In the genomic region with DNA sequence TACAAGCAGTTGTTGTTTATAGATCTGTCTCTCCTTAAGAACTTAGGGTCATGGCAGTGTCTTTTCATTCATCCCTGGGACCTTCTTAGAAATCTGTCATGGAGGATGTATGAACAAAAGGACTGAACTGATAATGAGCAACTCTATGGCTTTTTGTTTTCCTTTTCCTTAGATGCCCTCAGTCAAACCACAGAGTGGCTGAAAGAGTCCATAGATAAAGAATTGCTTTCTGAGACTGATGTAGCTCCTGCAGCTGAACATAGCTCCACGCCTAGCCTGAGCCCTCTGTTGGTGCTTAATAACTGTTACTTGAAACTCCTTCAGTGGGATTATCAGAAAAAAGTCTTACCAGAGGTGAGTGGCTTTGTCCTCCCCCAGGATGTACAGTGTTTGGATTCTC, we compare ENCODE assay signal across 22 mouse cellular contexts. TPM values are rescaled to one million over a fixed set of nuclear protein-coding genes. Genes with fewer than 3 reads are reported as not detected.
DNase-seq lines count a peak whose midpoint lies in the region; ATAC-seq and TF ChIP-seq lines count a peak whose summit lies in the region.
"Had no signal": no experiment of that assay in that cellular context is flagged by ENCODE, and none has a peak within 500 bp of the region (broad histone marks: within the 10 kb centered on the region; RNA-seq: fewer than 3 reads in every experiment).

No protein-coding gene starts in this region.

- no peak overlapping the region for H3K4me3 ChIP-seq in MEL (ENCODE audit: control insufficient read depth in 1 of 2, insufficient read depth in 1 of 2, low read depth in 2 of 2, low read length in 2 of 2)
- H3K4me3 ChIP-seq in cerebellum, adult 2 months (replicated peaks; ENCODE audit: insufficient read depth, low read depth, low read length), result no peak overlapping the region
- H3K4me3 ChIP-seq in hindbrain, embryonic 12.5 days, result no peak overlapping the region
- H3K4me3 ChIP-seq: embryonic facial prominence, embryonic 13.5 days; embryonic facial prominence, embryonic 15.5 days; erythroblast, embryonic 14.5 days; forebrain, embryonic 10.5 days; forebrain, embryonic 12.5 days had no signal

- TF ChIP-seq POLR2A in MEL (IDR thresholded peaks at IDR 0.05; ENCODE audit: control insufficient read depth in 1 of 2, insufficient read depth in 1 of 2, low read depth in 1 of 2, low read length in 2 of 2, poor library complexity in 1 of 2), result no peak
- no peak for TF ChIP-seq POLR2A in cerebellum, adult 2 months (IDR thresholded peaks at IDR 0.05; ENCODE audit: borderline replicate concordance, insufficient read depth, low read length)

- 0 out of 4 replicates have a peak, but pooled peaks cover 0 to 2% of the 10 kb centered on the region in 2 experiments for H3K36me3 ChIP-seq in MEL (ENCODE audit: control insufficient read depth in 1 of 2, insufficient read depth in 2 of 2, low read length in 2 of 2)
- peaks cover 4% of the 10 kb centered on the region; the same call in 1 of the 2 replicates for H3K36me3 ChIP-seq in hindbrain, embryonic 12.5 days
- H3K36me3 ChIP-seq: forebrain, embryonic 10.5 days; forebrain, embryonic 12.5 days had no signal

- no peaks in the 10 kb centered on the region; a peak in 1 of 4 replicates for H3K4me1 ChIP-seq in MEL (ENCODE audit: control insufficient read depth in 1 of 2, insufficient read depth in 2 of 2, low read length in 2 of 2)
- H3K4me1 ChIP-seq in cerebellum, adult 2 months (ENCODE audit: control insufficient read depth, insufficient read depth, low read length), result no peaks in the 10 kb centered on the region
- H3K4me1 ChIP-seq in hindbrain, embryonic 12.5 days, result no peaks in the 10 kb centered on the region
- H3K4me1 ChIP-seq: embryonic facial prominence, embryonic 13.5 days; embryonic facial prominence, embryonic 15.5 days; forebrain, embryonic 10.5 days; forebrain, embryonic 12.5 days had no signal

- DNase-seq in MEL (ENCODE audit: low read depth, low spot score) (peak; percentile 58), MEL-GATA-1-ER (ENCODE audit: extremely low read depth, low read depth) (peak; percentile 60)
- DNase-seq in cerebellum, adult 2 months, result no peak
- DNase-seq in kidney, adult 9 months, result no peak
- DNase-seq: adrenal gland, adult 8-10 months; adrenal gland, postnatal 14 days; adrenal gland, postnatal 36 days; cerebellum, adult 11-12 months; cerebellum, adult 8-10 months; cerebellum, adult 9-11 months; cerebellum, postnatal 14 days; cerebellum, postnatal 36 days; embryo, embryonic 11 days had no signal

- H3K27ac ChIP-seq in MEL (ENCODE audit: control insufficient read depth, low read depth, low read length), result no peak overlapping the region
- H3K27ac ChIP-seq in cerebellum, adult 2 months (ENCODE audit: insufficient read depth, low read length), result no peak overlapping the region
- H3K27ac ChIP-seq in hindbrain, embryonic 12.5 days, result no peak overlapping the region
- H3K27ac ChIP-seq: embryonic facial prominence, embryonic 13.5 days; embryonic facial prominence, embryonic 15.5 days; forebrain, embryonic 10.5 days; forebrain, embryonic 12.5 days had no signal

- no peak for TF ChIP-seq CTCF in MEL (IDR thresholded peaks at IDR 0.05 in 2 of 3, conservative IDR thresholded peaks at IDR 0.05 in 1 of 3; ENCODE audit: control insufficient read depth in 1 of 3, insufficient read depth in 1 of 3, low read depth in 2 of 3, low read length in 3 of 3, poor library complexity in 1 of 3, severe bottlenecking in 1 of 3)
- no peak for TF ChIP-seq CTCF in cerebellum, adult 2 months (IDR thresholded peaks at IDR 0.05; ENCODE audit: borderline replicate concordance, insufficient read depth, low read depth, low read length)

- no peaks in the 10 kb centered on the region for H3K79me2 ChIP-seq in MEL (ENCODE audit: control insufficient read depth, insufficient read depth, low read length, poor library complexity)

- H3K9ac ChIP-seq in MEL (ENCODE audit: control insufficient read depth, low read depth, low read length, poor library complexity, severe bottlenecking), result no peak overlapping the region
- H3K9ac ChIP-seq in hindbrain, embryonic 12.5 days, result no peak overlapping the region
- H3K9ac ChIP-seq: embryonic facial prominence, embryonic 13.5 days; embryonic facial prominence, embryonic 15.5 days; forebrain, embryonic 12.5 days had no signal

- no peak for TF ChIP-seq RAD21 in MEL (IDR thresholded peaks at IDR 0.05; ENCODE audit: low read depth, low read length)

- 82% methylated on average over 1 of the region's 1 CpGs for WGBS in cerebellum, adult 2 months
- 53% methylated on average over 1 of the region's 1 CpGs for WGBS in hindbrain, embryonic 12.5 days

- H3K9me3 ChIP-seq in MEL (replicated peaks; ENCODE audit: insufficient read depth, low read length), result no peaks in the 10 kb centered on the region
- no peaks in the 10 kb centered on the region for H3K9me3 ChIP-seq in hindbrain, embryonic 12.5 days (replicated peaks)
- H3K9me3 ChIP-seq: embryonic facial prominence, embryonic 15.5 days; forebrain, embryonic 10.5 days; forebrain, embryonic 12.5 days had no signal

- no peak overlapping the region for H3K4me2 ChIP-seq in hindbrain, embryonic 12.5 days (replicated peaks)
- H3K4me2 ChIP-seq: embryonic facial prominence, embryonic 13.5 days; embryonic facial prominence, embryonic 15.5 days; forebrain, embryonic 12.5 days had no signal

- TF ChIP-seq EP300 in MEL (IDR thresholded peaks at IDR 0.05; ENCODE audit: low read depth in 1 of 2, low read length in 2 of 2), result peak; percentile 56 to 73; a peak in 3 of 4 replicates

- peak; percentile 75 for ATAC-seq in megakaryocyte progenitor cell, adult 5-6 weeks (replicated peaks; ENCODE audit: poor library complexity)
- no peak for ATAC-seq in hindbrain, embryonic 12.5 days (ENCODE audit: low FRiP score)
- ATAC-seq: forebrain, embryonic 14.5 days; forebrain, embryonic 16.5 days had no signal

- H3K27me3 ChIP-seq in MEL (ENCODE audit: control insufficient read depth in 1 of 2, insufficient read depth in 2 of 2, low read length in 2 of 2), result no peaks in the 10 kb centered on the region
- no peaks in the 10 kb centered on the region for H3K27me3 ChIP-seq in cerebellum, adult 2 months (ENCODE audit: control insufficient read depth, insufficient read depth, low read length)
- H3K27me3 ChIP-seq in hindbrain, embryonic 12.5 days, result no peaks in the 10 kb centered on the region
- H3K27me3 ChIP-seq: embryonic facial prominence, embryonic 13.5 days; embryonic facial prominence, embryonic 15.5 days had no signal

TF ChIP-seq in MEL, 35 proteins besides CTCF, POLR2A, EP300 and RAD21:
- TF ChIP-seq TAL1 (IDR thresholded peaks at IDR 0.05; ENCODE audit: low read length) (peak; percentile 52), MYC (IDR thresholded peaks at IDR 0.05; ENCODE audit: low read depth, low read length) (no peak), RCOR1 (IDR thresholded peaks at IDR 0.05; ENCODE audit: low read depth, low read length) (peak; percentile 72), E2F4 (IDR thresholded peaks at IDR 0.05; ENCODE audit: borderline replicate concordance, low read depth, low read length) (no peak), CHD2 (IDR thresholded peaks at IDR 0.05; ENCODE audit: low read length) (no peak), ETS1 (IDR thresholded peaks at IDR 0.05; ENCODE audit: low read depth, low read length) (peak; percentile 14; the same call in 1 of the 2 replicates), GABPA (IDR thresholded peaks at IDR 0.05; ENCODE audit: low read depth, low read length) (no peak), JUND (IDR thresholded peaks at IDR 0.05; ENCODE audit: low read depth, low read length) (no peak), NELFE (IDR thresholded peaks at IDR 0.05; ENCODE audit: low read depth, low read length) (no peak), UBTF (IDR thresholded peaks at IDR 0.05; ENCODE audit: borderline replicate concordance, insufficient read depth, low read depth, low read length) (no peak), MYB (IDR thresholded peaks at IDR 0.05; ENCODE audit: low read depth, low read length) (no peak), TCF12 (IDR thresholded peaks at IDR 0.05; ENCODE audit: low read depth, low read length) (peak; percentile 59), MXI1 (IDR thresholded peaks at IDR 0.05; ENCODE audit: low read depth, low read length) (no peak), SIN3A (IDR thresholded peaks at IDR 0.05; ENCODE audit: low read length) (0 out of 2 replicates have a peak, but pooled peaks have one; percentile 37), KAT2A (conservative IDR thresholded peaks at IDR 0.05; ENCODE audit: low read depth, low read length) (no peak), MAX (IDR thresholded peaks at IDR 0.05; ENCODE audit: low read length) (no peak), ZMIZ1 (IDR thresholded peaks at IDR 0.05; ENCODE audit: low read depth, low read length) (no peak), GATA1 (IDR thresholded peaks at IDR 0.05; ENCODE audit: low read depth, low read length) (peak; percentile 62)

RNA-seq across cellular contexts. Expression of gene Polr3b, which starts 17.8 kb away (rescaled TPM):
- total RNA-seq in MEL (2012; rRNA removed), result 19.8 and 20.6 TPM in 2 replicates
- 10 to 100 TPM in 1 of 2 experiments, not detected in 1; 24.2 TPM for polyA plus RNA-seq in MEL (2012; ENCODE audit: insufficient read depth in 1 of 2, insufficient read length in 2 of 2, low read depth in 1 of 2, low replicate concordance in 2 of 2, missing spikeins in 1 of 2)
- 23.9 and 29.3 TPM in 2 replicates for total RNA-seq in megakaryocyte progenitor cell, adult 5-6 weeks (2015)
- total RNA-seq in megakaryocyte progenitor cell, adult 5-6 weeks (2017), result 29.4 and 45.9 TPM in 2 replicates
- polyA plus RNA-seq in cerebellum, adult 2 months (2012; rRNA removed), result 9.7 and 10.1 TPM in 2 replicates
- polyA plus RNA-seq in hindbrain, embryonic 12.5 days (2016; fragmentation: Nextera tagmentation; extraction: Ambion mirVana), result 19.3 and 22.9 TPM in 2 replicates

RNA-seq across cellular contexts. Expression of gene Tcp11l2, which starts 27.9 kb away (rescaled TPM):
- 0.81 and 1.7 TPM in 2 replicates for total RNA-seq in MEL (2012; rRNA removed)
- polyA plus RNA-seq in MEL (2012; ENCODE audit: insufficient read depth in 1 of 2, insufficient read length in 2 of 2, low read depth in 1 of 2, low replicate concordance in 2 of 2, missing spikeins in 1 of 2), result 1 to 10 TPM in 1 of 2 experiments, not detected in 1; 4.3 TPM
- total RNA-seq in megakaryocyte progenitor cell, adult 5-6 weeks (2015), result 12.4 and 14.6 TPM in 2 replicates
- total RNA-seq in megakaryocyte progenitor cell, adult 5-6 weeks (2017), result 7.0 and 10.1 TPM in 2 replicates
- 34.6 and 38.8 TPM in 2 replicates for polyA plus RNA-seq in cerebellum, adult 2 months (2012; rRNA removed)
- polyA plus RNA-seq in hindbrain, embryonic 12.5 days (2016; fragmentation: Nextera tagmentation; extraction: Ambion mirVana), result 20.0 and 22.5 TPM in 2 replicates

Comparison
In these comparisons a context has a peak if more than half of its experiments do, and no peak if none do; other contexts are left out.
1. DNase-seq: peak in MEL (single experiment) and MEL-GATA-1-ER (single experiment); none in cerebellum, adult 2 months (0 of 2) and kidney, adult 9 months (single experiment).